Mouse (Mus musculus): ENCODE data around the gene Mprip. TPM values are rescaled to one million over a fixed set of nuclear protein-coding genes. Genes with fewer than 3 reads are reported as not detected.
"Not testable (repeated sequence)": the region's sequence is repeated elsewhere in the genome, so short reads cannot be mapped to it uniquely, and the experiment has no call there.

The Mprip gene
- polyA plus RNA-seq, 1 experiment from 2014 or later, result 51.1 TPM

DNA sequence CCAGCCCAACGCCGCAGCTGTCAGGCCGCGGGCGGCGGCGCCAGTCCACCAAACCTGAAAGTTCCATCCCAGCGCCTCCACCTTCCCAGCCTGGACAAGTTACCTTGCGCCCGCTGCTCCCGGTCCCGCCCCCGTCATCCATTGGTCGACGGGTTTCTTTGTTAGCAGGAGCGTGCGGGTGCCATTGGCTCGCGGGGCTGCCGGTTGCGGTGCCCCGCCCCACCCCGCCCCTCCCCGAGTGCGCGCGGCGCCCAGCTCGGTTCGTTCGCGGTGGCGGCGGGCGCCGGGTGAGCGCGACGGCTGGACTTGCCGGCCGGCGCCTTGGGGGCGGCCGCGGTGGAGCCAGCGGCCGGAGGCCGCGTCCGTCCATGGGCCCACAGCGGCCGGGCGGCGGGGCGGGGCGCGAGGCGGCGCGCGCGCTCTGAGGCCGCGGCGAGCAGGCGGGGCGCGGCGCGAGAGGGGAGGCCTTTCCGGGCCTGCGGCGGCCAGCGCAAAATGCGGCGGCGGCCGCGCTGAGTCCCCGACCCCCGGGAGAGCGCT lies 1.2 kb downstream of the Mprip start:
- under 1% methylated on average over 47 of the region's 82 CpGs for WGBS (ENCODE audit: insufficient replicate concordance)
- H3K36me3 ChIP-seq (ENCODE audit: control insufficient read depth, insufficient read depth, low read length), result no peaks in the 10 kb centered on the region
- peaks cover 28% of the 10 kb centered on the region for H3K4me1 ChIP-seq (ENCODE audit: control insufficient read depth, insufficient read depth, low read length)
- H3K4me2 ChIP-seq, result peak overlapping the region; percentile 94
- ATAC-seq (replicated peaks; ENCODE audit: insufficient number of reproducible peaks, low FRiP score, low TSS enrichment), result peak; percentile 94
- peak overlapping the region; percentile 87 for H3K9ac ChIP-seq (ENCODE audit: low read depth, low read length)
- H3K27ac ChIP-seq (ENCODE audit: low read depth, low read length), result peak overlapping the region; percentile 89
- no peaks in the 10 kb centered on the region for H3K27me3 ChIP-seq (ENCODE audit: control insufficient read depth, insufficient read depth, low read length)
- H3K9me3 ChIP-seq (replicated peaks; ENCODE audit: control insufficient read depth, low read length), result no peaks in the 10 kb centered on the region
- H3K4me3 ChIP-seq (ENCODE audit: low read depth, low read length), result peak overlapping the region; percentile 75

DNA sequence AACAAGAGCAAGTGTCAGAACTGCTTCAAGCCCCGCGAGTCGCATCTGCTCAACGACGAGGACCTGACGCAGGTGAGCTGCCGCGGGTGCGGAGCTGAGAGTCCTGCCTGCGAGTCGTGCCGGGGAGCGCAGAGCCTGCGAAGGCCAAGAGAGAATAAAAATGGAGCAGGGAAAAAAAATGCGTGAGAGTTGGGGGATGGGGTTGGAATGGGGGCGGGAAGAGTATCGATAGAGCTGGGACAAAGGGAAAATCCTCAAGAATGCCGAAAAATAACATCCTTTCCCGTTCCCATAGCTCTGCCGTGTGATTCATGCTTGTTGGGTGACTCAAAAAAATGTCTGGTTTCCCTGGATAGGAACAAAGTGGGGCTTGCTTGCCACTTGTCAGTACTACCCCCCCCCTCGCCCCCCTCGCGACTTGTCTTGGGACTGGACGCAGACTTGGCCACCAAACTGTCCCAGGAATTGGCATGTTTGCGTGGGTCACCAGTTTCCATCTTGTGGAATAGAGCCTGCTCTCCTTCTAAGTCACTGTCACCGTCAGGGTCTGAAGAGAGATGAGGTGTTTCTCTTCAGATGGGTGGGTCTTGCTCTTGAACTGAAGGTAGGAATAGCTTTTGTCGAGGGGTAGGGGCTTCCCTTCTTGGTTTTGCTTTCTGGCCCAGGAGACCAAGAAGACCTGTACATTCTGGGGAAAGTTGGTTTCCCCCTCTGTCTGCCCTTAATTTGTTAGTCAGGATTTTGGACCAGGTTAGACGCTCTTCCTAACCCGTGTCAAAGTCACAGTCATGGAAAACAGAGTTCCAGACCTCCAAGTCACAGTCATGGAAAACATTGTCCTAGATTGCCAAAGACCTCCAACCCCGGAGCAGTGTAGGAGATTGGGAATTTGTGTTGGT lies 2.0 kb downstream of the Mprip start:
- no peaks in the 10 kb centered on the region for H3K27me3 ChIP-seq (ENCODE audit: control insufficient read depth, insufficient read depth, low read length)
- peaks cover 32% of the 10 kb centered on the region for H3K4me1 ChIP-seq (ENCODE audit: control insufficient read depth, insufficient read depth, low read length)
- H3K9me3 ChIP-seq (replicated peaks; ENCODE audit: control insufficient read depth, low read length), result no peaks in the 10 kb centered on the region
- no peak for ATAC-seq (replicated peaks; ENCODE audit: insufficient number of reproducible peaks, low FRiP score, low TSS enrichment)
- H3K4me2 ChIP-seq, result peak overlapping the region; percentile 94
- no peaks in the 10 kb centered on the region for H3K36me3 ChIP-seq (ENCODE audit: control insufficient read depth, insufficient read depth, low read length)
- peak overlapping the region; percentile 87 for H3K9ac ChIP-seq (ENCODE audit: low read depth, low read length)
- H3K27ac ChIP-seq (ENCODE audit: low read depth, low read length), result peak overlapping the region; percentile 89
- peak overlapping the region; percentile 75 for H3K4me3 ChIP-seq (ENCODE audit: low read depth, low read length)
- WGBS (ENCODE audit: insufficient replicate concordance), result 3% methylated on average over 30 of the region's 30 CpGs

DNA sequence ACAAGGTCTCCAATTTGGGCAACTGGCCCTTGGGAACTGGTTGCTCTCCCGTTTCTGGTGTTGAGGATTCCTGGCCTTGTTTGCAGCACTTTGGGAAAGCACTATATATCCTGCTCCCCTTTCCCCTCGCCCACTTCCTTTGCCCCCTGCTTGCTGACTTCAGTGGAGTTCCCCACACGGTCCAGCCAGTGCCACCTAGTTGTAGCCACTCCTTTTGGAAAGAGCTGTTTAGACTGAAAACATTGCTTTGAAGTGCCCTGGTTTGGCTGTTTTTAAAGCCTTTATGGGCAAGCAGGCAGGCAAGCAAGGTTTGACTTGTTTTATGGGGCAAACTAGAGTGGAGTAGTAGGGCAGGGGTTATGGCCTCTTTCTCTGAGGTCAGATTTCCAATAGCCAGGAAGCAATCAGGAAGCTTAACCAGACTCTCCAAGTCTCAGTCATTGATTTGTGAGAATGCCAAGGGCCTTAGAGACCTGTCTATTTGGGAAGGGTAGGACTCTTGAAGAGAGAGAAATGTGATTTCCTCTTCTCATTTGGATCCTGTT lies 2.7 kb downstream of the Mprip start:
- Histone ChIP-seq H3K27ac (ENCODE audit: low read depth, low read length) (peak overlapping the region; percentile 89), H3K4me3 (ENCODE audit: low read depth, low read length) (peak overlapping the region; percentile 75), H3K9ac (ENCODE audit: low read depth, low read length) (peak overlapping the region; percentile 87), H3K4me2 (peak overlapping the region; percentile 94), H3K27me3 (ENCODE audit: control insufficient read depth, insufficient read depth, low read length) (no peaks in the 10 kb centered on the region), H3K9me3 (replicated peaks; ENCODE audit: control insufficient read depth, low read length) (no peaks in the 10 kb centered on the region), H3K4me1 (ENCODE audit: control insufficient read depth, insufficient read depth, low read length) (peaks cover 32% of the 10 kb centered on the region), H3K36me3 (ENCODE audit: control insufficient read depth, insufficient read depth, low read length) (no peaks in the 10 kb centered on the region)
- no peak for ATAC-seq (replicated peaks; ENCODE audit: insufficient number of reproducible peaks, low FRiP score, low TSS enrichment)
- WGBS (ENCODE audit: insufficient replicate concordance), result 8% methylated on average over 3 of the region's 3 CpGs

DNA sequence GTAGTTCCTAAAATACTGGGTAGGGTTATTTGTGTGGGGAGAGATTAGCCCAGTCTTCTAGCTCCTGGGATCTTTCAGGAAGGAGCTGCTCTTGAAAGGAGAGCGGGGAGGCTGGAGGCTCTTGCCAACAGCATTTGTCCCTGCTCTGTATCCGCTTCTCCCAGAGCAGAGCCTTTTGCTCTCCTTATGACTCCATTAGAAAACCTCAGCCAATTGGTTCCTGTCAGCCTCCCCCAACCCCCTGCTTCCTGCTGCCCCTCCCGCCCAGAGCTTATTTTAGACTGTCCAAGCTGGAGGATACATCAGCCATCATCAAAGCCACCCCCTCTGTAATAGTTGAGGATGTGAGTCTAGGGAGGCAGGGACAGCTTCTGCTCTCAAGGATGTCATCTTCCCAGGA lies 3.7 kb downstream of the Mprip start:
- H3K36me3 ChIP-seq (ENCODE audit: control insufficient read depth, insufficient read depth, low read length), result no peaks in the 10 kb centered on the region
- no peaks in the 10 kb centered on the region for H3K9me3 ChIP-seq (replicated peaks; ENCODE audit: control insufficient read depth, low read length)
- no peaks in the 10 kb centered on the region for H3K27me3 ChIP-seq (ENCODE audit: control insufficient read depth, insufficient read depth, low read length)
- H3K27ac ChIP-seq (ENCODE audit: low read depth, low read length), result peak overlapping the region; percentile 89
- no peak overlapping the region for H3K4me3 ChIP-seq (ENCODE audit: low read depth, low read length)
- H3K4me2 ChIP-seq, result peak overlapping the region; percentile 94
- peak overlapping the region; percentile 39; the same call in 1 of the 2 replicates for H3K9ac ChIP-seq (ENCODE audit: low read depth, low read length)
- no peak; the same call in 1 of the 2 replicates for ATAC-seq (replicated peaks; ENCODE audit: insufficient number of reproducible peaks, low FRiP score, low TSS enrichment)
- 5% methylated on average over 3 of the region's 3 CpGs for WGBS (ENCODE audit: insufficient replicate concordance)
- peaks cover 32% of the 10 kb centered on the region for H3K4me1 ChIP-seq (ENCODE audit: control insufficient read depth, insufficient read depth, low read length)

DNA sequence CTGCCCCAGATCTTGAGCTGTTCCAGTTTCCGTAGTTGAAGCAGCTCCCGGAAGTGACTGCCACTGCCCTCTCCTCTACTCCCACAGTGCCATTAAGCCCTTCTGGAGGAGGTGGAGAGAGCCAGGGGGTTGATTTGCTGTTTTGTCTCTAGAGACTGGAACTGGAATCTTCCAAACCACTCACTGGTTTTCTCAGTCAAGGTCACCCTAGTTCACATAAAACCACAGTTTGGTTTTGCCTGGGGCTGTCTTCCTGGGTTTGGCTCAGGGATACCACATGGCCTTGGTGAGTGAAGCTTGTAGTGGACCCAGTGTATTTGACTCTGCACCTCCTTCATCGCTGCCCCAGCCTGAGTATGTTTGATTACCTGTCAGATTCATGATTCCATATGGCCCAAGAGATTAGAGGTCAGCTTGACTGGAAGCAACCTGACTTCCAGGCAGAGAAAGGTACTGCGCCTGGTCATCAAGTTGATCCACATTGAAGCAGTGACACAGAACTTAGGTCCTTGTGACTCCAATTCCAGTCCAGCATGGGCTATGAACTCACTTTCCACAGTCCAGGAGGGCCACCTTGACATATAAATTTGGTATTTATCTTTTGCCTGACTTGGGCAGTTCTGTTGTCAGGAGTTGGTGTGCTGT lies 10.1 kb downstream of the Mprip start:
- peaks cover 35% of the 10 kb centered on the region for H3K4me1 ChIP-seq (ENCODE audit: control insufficient read depth, insufficient read depth, low read length)
- 69% methylated on average over 4 of the region's 4 CpGs for WGBS (ENCODE audit: insufficient replicate concordance)

DNA sequence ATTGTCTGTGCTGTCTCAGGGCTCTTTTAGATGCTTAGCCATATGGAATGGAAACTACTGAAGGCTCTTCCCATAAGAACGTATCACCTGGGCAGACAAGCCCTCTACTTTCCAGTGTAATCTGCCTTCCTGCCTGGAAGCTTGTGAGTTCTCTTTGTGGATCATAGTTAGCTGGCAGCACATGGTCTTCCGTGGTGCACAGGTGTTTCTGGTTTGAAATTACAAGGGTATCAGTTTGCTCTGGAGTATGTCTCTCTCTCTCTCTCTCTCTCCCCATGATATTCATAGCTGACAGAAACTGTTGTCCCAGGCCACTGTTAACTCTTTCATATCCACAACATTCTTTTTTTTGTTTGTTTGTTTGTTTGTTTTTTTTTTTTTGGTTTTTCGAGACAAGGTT lies 12.9 kb downstream of the Mprip start:
- Histone ChIP-seq H3K36me3 (ENCODE audit: control insufficient read depth, insufficient read depth, low read length) (0 out of 2 replicates have a peak, but pooled peaks cover 2% of the 10 kb centered on the region), H3K27me3 (ENCODE audit: control insufficient read depth, insufficient read depth, low read length) (no peaks in the 10 kb centered on the region), H3K9me3 (replicated peaks; ENCODE audit: control insufficient read depth, low read length) (no peaks in the 10 kb centered on the region), H3K4me2 (no peak overlapping the region), H3K9ac (ENCODE audit: low read depth, low read length) (no peak overlapping the region), H3K4me1 (ENCODE audit: control insufficient read depth, insufficient read depth, low read length) (peaks cover 39% of the 10 kb centered on the region), H3K27ac (ENCODE audit: low read depth, low read length) (no peak overlapping the region), H3K4me3 (ENCODE audit: low read depth, low read length) (no peak overlapping the region)
- ATAC-seq (replicated peaks; ENCODE audit: insufficient number of reproducible peaks, low FRiP score, low TSS enrichment), result no peak
- WGBS (ENCODE audit: insufficient replicate concordance), result 77% methylated on average over 3 of the region's 3 CpGs

More for the DNA sequence above, 10.1 kb downstream of the Mprip start:
- ATAC-seq (replicated peaks; ENCODE audit: insufficient number of reproducible peaks, low FRiP score, low TSS enrichment), result no peak
- H3K27me3 ChIP-seq (ENCODE audit: control insufficient read depth, insufficient read depth, low read length), result no peaks in the 10 kb centered on the region
- H3K4me2 ChIP-seq, result no peak overlapping the region
- no peak overlapping the region for H3K9ac ChIP-seq (ENCODE audit: low read depth, low read length)
- no peak overlapping the region for H3K4me3 ChIP-seq (ENCODE audit: low read depth, low read length)
- no peak overlapping the region for H3K27ac ChIP-seq (ENCODE audit: low read depth, low read length)
- no peaks in the 10 kb centered on the region for H3K9me3 ChIP-seq (replicated peaks; ENCODE audit: control insufficient read depth, low read length)
- H3K36me3 ChIP-seq (ENCODE audit: control insufficient read depth, insufficient read depth, low read length), result no peaks in the 10 kb centered on the region

DNA sequence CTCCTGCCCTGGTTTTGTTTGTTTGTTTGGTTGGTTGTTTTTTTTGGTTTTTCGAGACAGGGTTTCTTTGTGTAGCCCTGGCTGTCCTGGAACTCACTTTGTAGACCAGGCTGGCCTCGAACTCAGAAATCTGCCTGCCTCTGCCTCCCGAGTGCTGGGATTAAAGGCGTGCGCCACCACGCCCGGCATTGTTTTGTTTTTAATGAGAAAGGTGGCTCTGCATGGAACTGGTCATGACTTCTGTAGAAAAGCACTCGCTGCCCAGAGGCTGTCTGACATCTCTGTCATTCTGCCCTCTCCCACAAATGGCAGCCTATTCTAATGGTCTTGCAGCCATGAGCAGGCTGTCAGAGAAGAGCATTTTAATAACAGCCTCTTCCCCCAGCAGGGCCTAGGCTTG lies 13.6 kb downstream of the Mprip start:
- 93% methylated on average over 8 of the region's 8 CpGs for WGBS (ENCODE audit: insufficient replicate concordance)
- H3K27me3 ChIP-seq (ENCODE audit: control insufficient read depth, insufficient read depth, low read length); H3K27ac ChIP-seq (ENCODE audit: low read depth, low read length); H3K4me2 ChIP-seq; H3K9me3 ChIP-seq (replicated peaks; ENCODE audit: control insufficient read depth, low read length); H3K4me3 ChIP-seq (ENCODE audit: low read depth, low read length); H3K36me3 ChIP-seq (ENCODE audit: control insufficient read depth, insufficient read depth, low read length); ATAC-seq (replicated peaks; ENCODE audit: insufficient number of reproducible peaks, low FRiP score, low TSS enrichment); H3K9ac ChIP-seq (ENCODE audit: low read depth, low read length): not testable (repeated sequence)
- H3K4me1 ChIP-seq (ENCODE audit: control insufficient read depth, insufficient read depth, low read length), result peaks cover 41% of the 10 kb centered on the region

DNA sequence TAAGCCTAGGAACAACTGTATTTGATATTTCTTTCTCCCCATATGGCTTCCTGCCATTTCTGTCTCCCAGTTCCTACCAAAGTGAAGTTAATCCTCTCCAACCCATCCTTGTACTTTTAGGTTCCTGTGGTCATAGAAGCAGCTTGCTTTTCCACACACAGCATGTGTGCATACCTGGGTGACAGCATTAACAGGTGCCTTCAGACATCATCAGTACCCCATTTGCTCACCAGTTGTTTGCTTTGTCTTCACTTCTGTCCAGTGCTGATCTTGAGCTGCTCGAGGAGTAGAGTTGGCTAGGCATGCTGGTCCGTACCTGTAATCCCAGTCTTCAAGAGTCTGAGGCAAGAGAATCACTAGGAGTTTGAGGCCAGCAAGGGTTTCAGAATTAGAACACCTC lies 16.7 kb downstream of the Mprip start:
- Histone ChIP-seq H3K9me3 (replicated peaks; ENCODE audit: control insufficient read depth, low read length) (no peaks in the 10 kb centered on the region), H3K4me1 (ENCODE audit: control insufficient read depth, insufficient read depth, low read length) (peaks cover 25% of the 10 kb centered on the region), H3K9ac (ENCODE audit: low read depth, low read length) (no peak overlapping the region), H3K4me2 (no peak overlapping the region), H3K4me3 (ENCODE audit: low read depth, low read length) (no peak overlapping the region), H3K27me3 (ENCODE audit: control insufficient read depth, insufficient read depth, low read length) (no peaks in the 10 kb centered on the region), H3K36me3 (ENCODE audit: control insufficient read depth, insufficient read depth, low read length) (0 out of 2 replicates have a peak, but pooled peaks cover 2% of the 10 kb centered on the region), H3K27ac (ENCODE audit: low read depth, low read length) (no peak overlapping the region)
- no peak for ATAC-seq (replicated peaks; ENCODE audit: insufficient number of reproducible peaks, low FRiP score, low TSS enrichment)
- 92% methylated on average over 2 of the region's 2 CpGs for WGBS (ENCODE audit: insufficient replicate concordance)

Measured in heart, embryonic 11.5 days (tissue).